Mouse (Mus musculus) frontal cortex, postnatal 14 days (tissue): ENCODE data around the gene Rpl26.

Experiments used
- DNase-seq, 2 experiments: peaks; one replicate each; pipeline ENCODE4 v3.0.0; 2022; ENCODE audit warnings: low spot score in 2 of 2

Gene Rpl26

DNA sequence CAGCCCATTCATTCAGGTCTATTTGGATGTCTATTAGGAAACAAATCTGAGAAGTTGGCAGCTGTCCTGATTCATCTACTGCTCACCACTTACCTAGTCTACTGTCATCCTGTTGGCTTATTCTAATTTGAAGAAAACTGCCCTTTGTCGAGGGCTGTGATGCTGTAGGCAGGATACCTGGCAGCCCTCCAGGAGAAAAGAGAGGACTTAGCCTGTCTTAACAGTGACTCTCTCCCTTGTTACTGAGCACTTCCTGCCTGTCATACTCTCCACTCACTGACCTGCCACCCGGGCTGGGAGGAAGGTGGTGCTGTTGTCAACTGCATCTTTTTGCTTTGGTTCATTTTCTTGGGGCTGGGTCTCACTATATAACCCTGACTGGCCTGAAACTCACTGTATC, 10.8 kb upstream of the Rpl26 start:
- DNase-seq: no peak

GRCm38 (mm10) chr11:68891823-68892222, 9.6 kb upstream of the Rpl26 start:
- DNase-seq: no peak

- DNase-seq: no peak
Measured at GRCm38 (mm10) chr11:68892233-68892832, 9.1 kb upstream of the Rpl26 start.

DNA sequence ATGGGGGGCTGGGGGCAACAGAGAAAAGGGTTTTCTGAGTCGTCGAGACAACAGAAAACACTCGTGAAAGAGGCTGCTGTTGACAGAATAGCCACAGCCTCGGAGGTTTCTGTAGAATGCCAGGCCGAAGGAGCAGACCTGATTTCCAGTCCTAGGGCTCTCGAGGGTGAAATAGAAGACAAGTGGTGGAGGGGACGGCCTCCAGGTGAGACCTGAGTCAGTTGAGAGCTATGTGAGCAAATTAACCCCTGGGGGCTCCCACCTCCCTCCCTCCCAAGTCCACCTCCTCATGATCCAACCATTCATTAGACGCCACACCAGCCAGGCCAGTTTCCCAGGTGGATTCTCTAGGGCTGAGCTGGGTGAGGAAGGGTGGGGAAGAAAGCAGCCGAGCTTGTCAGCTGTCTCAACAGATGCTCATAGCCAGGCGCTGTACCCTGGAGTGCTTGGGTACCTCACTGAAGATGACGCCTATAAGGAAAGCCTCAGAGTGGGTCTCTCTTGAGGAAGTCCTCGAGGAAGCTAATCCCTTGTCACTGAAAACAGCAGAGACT, 7.4 kb upstream of the Rpl26 start:
- DNase-seq: no peak

- DNase-seq: no peak
Measured at GRCm38 (mm10) chr11:68896247-68896646, 5.1 kb upstream of the Rpl26 start.

DNA sequence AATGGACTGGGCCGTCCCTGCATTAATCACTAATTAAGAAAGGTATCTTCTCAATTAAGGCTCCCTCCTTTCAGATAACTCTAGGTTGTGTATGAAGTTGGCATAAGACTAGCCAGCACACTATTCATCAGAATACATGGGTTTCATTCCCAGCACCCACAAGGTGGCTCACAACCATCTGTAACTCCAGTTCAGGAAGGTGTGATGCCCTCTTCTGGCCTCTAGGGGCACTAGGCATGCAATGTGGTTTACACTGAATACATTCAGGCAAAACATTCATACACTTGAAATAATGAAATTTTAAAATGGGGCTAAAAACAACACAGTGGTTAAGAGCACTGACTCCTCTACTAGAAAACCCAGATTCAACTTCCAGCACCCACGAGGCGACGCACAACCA, 4.3 kb upstream of the Rpl26 start:
- DNase-seq: no peak

- no peak for DNase-seq
Measured at GRCm38 (mm10) chr11:68897838-68898237, 3.5 kb upstream of the Rpl26 start.

DNA sequence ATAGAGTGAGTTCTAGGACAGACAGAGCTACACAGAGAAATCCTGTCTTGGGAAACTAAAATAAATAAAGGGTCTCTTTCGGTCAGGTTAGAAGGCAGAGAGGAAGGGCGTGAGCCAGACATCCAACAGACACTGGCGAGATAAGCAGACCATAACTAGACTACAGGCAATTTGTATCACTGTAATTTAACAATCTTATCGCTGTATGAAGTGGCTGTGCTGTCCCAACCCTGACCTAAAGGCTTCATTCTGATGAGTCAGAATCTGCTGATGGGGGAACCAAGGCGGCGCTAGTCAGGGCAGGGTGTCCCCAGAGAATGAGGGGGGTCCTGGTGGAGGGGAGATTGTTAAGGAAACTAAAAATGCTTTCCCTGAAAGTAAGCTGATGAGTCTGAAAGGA, 2.6 kb upstream of the Rpl26 start:
- DNase-seq: no peak

- no peak for DNase-seq
Measured at GRCm38 (mm10) chr11:68899815-68900214, 1.6 kb upstream of the Rpl26 start.

DNA sequence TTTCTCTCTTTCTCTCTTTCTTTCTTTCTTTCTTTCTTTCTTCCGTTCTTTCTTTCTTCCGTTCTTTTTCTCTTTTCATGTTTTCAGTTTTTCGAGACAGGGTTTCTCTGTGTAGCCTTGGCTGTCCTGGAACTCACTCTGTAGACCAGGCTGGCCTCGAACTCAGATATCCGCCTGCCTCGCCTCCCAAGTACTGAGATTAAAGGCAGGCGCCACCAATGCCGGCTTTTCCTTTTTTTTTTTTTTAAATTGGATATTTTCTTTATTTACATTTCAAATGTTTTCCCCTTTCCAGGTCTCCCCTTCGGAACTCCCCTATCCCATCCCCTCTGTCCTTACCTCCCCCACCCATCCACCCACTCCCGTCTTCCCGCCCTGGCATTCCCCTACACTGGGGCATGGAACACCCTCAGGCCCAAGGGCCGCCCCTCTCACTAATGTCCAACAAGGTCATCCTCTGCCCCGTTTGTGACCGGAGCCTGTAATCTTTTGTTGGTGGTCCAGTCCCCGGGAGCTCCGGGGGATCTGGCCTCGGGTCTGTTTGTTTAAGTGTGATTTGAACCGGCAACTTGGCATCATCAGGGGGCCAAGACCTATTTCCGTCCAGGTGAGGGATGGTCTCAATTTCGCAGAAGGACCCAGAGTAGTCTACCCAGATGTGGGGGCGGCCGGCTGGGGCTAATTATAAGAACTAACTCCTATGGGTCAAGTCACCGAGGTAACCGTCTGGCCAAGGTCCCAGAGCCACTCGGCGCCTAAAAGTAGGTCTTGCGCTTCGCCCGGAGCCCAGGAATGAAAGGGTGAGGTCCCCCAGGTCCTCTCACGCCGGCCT, 648 bp upstream of the Rpl26 start:
- DNase-seq: no peak

- DNase-seq: no peak
Measured at GRCm38 (mm10) chr11:68902047-68902364, 623 bp downstream of the Rpl26 start.

- no peak for DNase-seq
Measured at GRCm38 (mm10) chr11:68902367-68902766, 984 bp downstream of the Rpl26 start.

DNA sequence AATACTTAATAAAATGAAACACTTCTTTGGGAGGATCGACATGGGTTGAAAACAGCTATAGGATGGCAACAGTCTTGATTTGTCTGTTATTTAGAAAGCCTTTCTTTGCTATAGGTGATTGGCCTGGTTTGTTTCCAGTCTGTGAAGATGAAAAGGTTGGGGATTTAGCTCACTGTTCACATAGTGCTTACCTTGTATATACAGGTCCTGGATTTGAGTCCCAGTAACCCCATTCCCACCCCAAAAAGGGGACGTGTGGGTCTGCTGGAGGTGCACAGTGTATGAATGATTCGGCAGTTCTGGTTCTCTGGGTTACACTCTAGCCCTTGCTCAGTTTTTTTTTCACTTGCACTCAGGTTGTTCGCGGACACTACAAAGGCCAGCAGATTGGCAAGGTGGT, 1.4 kb downstream of the Rpl26 start:
- no peak for DNase-seq

- no peak for DNase-seq
Measured at GRCm38 (mm10) chr11:68903775-68904174, 2.4 kb downstream of the Rpl26 start.

DNA sequence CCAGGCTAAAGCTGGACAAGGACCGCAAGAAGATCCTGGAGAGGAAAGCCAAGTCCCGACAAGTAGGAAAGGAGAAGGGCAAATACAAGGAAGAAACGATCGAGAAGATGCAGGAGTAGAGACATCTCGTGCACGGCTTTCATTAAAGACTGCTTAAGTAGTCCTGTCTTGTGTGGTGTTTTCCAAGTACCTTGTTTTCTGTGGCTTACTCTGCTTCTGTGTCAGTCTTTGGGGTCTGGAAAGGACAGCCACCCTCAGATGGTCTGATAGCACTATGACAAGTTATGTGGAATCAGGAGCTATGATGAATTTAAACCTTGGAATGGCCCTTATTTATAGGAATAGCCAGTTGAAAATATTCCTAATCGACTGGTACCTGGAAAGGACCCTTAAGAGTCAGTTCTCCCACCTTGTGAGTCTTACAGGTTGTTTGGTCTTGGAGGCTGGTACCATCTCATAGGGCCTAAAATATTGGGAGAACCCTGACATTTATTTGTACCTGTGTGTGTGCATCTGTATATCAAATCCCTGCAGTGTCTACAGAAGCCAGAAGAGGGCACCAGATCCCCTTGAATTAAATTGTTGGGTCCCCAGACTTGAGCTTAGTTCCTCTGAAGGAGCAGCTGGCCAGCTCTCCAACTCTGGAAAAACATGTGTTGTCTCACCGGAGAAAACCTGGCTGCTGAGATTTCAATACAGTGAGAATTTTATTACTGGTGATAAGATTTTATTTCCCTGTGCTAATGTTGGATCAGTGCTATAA, 3.2 kb downstream of the Rpl26 start:
- DNase-seq: peak; percentile 50 to 72

DNA sequence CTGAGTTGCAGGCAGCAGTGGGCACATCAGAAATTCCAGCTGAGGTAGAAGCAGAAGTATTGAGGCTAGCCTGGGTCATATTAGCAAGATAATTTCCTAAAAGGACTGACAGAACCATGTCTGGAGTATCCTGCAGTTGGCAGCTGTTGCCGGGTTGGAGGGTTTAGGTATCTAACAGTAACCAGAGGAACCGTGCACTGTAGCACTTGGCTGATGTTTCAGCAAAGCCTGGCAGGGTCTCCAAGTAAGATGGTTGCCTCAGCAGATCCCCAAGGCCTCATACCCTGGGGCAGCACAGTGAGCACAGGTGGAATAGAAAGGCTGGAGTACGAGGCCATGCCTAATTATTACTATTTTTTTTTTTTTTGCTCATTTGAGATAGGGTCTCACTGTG, 3.8 kb downstream of the Rpl26 start:
- no peak for DNase-seq

GRCm38 (mm10) chr11:68905665-68906460, 4.5 kb downstream of the Rpl26 start:
- DNase-seq: no peak

DNA sequence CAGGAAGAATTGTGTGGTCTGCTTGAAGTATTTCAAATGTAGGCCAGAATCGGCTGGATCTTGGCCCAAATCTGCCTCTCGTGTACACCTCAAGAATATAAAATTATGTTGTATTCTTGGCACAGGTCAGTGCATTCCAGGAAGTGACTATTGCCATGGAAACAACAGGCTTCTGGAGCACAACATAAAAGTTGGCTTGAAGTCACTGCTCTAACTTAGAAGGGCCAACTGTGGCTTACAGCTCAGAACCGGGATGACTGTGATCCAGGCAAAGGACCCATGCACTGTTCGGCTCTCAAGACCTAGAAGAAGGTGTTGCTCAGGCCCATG, 5.0 kb downstream of the Rpl26 start:
- no peak for DNase-seq

DNA sequence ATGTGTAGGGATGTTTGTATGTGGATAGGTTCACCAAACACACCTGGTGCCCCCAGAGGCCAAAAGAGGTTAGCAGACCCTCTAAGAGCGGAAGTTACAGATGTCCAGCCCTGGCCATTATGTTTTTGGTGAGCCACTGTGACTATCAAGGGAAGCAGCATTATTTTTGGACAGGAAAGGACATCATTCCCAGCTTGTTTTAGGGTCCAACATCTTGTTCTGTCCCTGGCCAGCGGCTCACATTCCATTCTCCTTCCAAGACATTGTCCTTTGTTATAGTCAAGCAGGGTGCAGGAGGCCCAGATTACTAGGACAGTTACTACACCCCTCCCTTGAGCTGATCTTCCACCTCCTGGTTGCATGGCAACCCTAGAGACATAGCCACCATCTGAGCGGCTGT, 5.9 kb downstream of the Rpl26 start:
- no peak for DNase-seq

DNA sequence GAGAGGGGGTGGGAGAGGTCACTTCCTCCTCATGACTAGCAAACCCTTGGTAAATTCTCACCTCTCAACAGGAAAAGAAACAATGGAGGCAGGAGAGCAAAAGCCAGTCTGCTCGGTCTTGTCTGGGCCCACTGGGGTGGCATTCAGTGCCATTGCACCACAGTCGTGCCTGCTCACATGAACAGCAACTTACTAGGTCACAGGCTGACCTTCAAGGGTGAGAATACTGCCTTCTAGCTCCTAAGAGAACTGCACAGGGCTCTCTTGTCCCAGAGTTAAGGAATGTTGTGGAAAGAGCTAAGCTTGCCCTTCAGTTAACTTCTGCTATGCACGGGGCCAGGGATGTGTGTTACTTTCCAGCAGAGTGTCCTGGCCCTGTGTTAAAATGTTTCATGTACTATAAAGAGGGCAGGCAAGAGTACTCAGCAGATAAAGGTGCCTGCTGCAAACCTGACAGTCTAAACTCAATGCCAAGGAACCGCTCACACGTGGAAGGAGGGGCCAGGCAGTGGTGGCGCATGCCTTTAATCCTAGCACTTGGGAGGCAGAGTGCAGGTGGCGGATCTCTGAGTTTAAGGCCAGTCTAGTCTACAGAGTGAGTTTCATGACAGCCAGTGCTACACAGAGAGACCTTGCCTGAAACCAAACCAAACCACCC, 7.6 kb downstream of the Rpl26 start:
- DNase-seq: no peak

DNA sequence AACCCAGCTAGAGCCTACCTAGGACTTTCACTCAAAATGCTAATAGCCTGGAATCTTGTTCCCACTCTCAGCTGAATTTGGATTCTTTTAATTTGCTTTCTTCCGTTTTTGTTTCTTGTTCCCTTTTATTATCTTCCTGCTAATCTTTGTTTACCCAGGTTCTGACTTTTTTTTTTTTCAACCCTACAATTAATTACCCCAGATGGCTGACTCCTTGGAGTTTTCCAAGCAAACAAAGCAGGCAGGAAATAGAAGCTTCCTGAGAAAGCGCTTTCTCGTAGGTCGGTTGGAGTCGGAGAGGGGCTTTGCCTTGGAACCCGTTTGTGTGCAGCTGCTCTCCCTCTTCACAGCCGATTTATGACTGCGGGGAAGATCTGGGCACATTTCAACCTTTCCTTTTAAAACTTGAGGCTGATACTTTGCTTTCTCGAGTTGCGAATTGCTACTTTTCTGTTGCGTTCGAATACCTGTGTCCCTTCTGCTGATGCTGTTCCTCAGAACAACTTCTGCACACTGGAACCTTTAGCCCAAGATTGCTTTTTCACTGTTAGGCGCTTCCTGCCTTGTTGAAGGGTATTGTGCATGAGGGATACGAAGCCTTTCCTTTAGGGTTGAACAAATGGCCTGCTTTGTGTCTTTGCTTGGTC, 10.3 kb downstream of the Rpl26 start:
- no peak for DNase-seq
